Mouse (Mus musculus) myocyte (in vitro differentiated cells): ENCODE measurements around the gene Oxgr1. TPM values are rescaled to one million over a fixed set of nuclear protein-coding genes. Genes with fewer than 3 reads are reported as not detected.

ENCODE experiments used
- H3K27me3 ChIP-seq: one replicate; pipeline ENCODE4 v1.6.1; 2011; ENCODE audit not compliant: control insufficient read depth, insufficient read depth, insufficient read length
- H3K36me3 ChIP-seq: one replicate; pipeline ENCODE4 v1.6.1; 2011; ENCODE audit not compliant: control insufficient read depth, insufficient read depth
- H3K4me2 ChIP-seq: one replicate; pipeline ENCODE4 v1.6.1; 2011; ENCODE audit warnings: low read depth, control low read depth
- H3K4me3 ChIP-seq: one replicate; pipeline ENCODE4 v1.5.1; 2011; ENCODE audit warnings: mild to moderate bottlenecking, control low read depth, moderate library complexity
- H3K79me2 ChIP-seq: one replicate; pipeline ENCODE4 v1.6.1; 2011; ENCODE audit not compliant: control insufficient read depth, insufficient read depth
- H3ac ChIP-seq: one replicate; pipeline ENCODE4 v1.6.1; 2011; ENCODE audit not compliant: control insufficient read depth, insufficient read length
- CEBPB ChIP-seq: IDR thresholded peaks from 2 replicates; pipeline ENCODE4 v1.6.1; 2011; ENCODE audit warnings: mild to moderate bottlenecking, moderate library complexity; ENCODE audit not compliant: poor library complexity, insufficient read depth, severe bottlenecking
- E2F4 ChIP-seq: IDR thresholded peaks from one replicate; pipeline ENCODE4 v1.6.1; 2011; ENCODE audit warnings: mild to moderate bottlenecking, control low read depth, moderate library complexity; ENCODE audit not compliant: insufficient read depth
- MAX ChIP-seq: IDR thresholded peaks from one replicate; pipeline ENCODE4 v1.6.1; 2011; ENCODE audit warnings: low read depth, mild to moderate bottlenecking, control low read depth
- MYOD1 ChIP-seq, 3 experiments: IDR thresholded peaks; one replicate each; pipeline ENCODE4 v1.6.1; 2011; ENCODE audit warnings: control low read depth in 2 of 3, low read depth in 2 of 3, mild to moderate bottlenecking in 2 of 3, moderate library complexity in 1 of 3; ENCODE audit not compliant: insufficient read length in 2 of 3, control insufficient read depth in 1 of 3
- MYOG ChIP-seq, 3 experiments: IDR thresholded peaks; one replicate each; pipeline ENCODE4 v1.6.1; 2011; ENCODE audit warnings: control low read depth in 2 of 3, low read depth in 2 of 3, mild to moderate bottlenecking in 2 of 3; ENCODE audit not compliant: insufficient read length in 2 of 3, control insufficient read depth in 1 of 3, insufficient read depth in 1 of 3
- POLR2A ChIP-seq: IDR thresholded peaks from one replicate; pipeline ENCODE4 v1.6.1; 2011; ENCODE audit warnings: low read depth, mild to moderate bottlenecking, control low read depth, moderate library complexity; ENCODE audit not compliant: insufficient read length
- POLR2AphosphoS2 ChIP-seq: IDR thresholded peaks from one replicate; pipeline ENCODE4 v1.6.1; 2011; ENCODE audit warnings: low read depth, control low read depth; ENCODE audit not compliant: insufficient read length
- REST ChIP-seq: IDR thresholded peaks from one replicate; pipeline ENCODE4 v1.6.1; 2011; ENCODE audit warnings: mild to moderate bottlenecking, control low read depth, moderate library complexity; ENCODE audit not compliant: insufficient read depth, insufficient read length
- SRF ChIP-seq: IDR thresholded peaks from one replicate; pipeline ENCODE4 v1.6.1; 2011; ENCODE audit warnings: low read depth; ENCODE audit not compliant: control insufficient read depth, insufficient read length
- TCF12 ChIP-seq: IDR thresholded peaks from one replicate; pipeline ENCODE4 v1.6.1; 2011; ENCODE audit warnings: mild to moderate bottlenecking, control low read depth; ENCODE audit not compliant: poor library complexity, insufficient read depth, severe bottlenecking
- TCF3 ChIP-seq: IDR thresholded peaks from one replicate; pipeline ENCODE4 v1.6.1; 2011; ENCODE audit warnings: low read depth, control low read depth; ENCODE audit not compliant: insufficient read length
- USF1 ChIP-seq: IDR thresholded peaks from one replicate; pipeline ENCODE4 v1.6.1; 2011; ENCODE audit warnings: low read depth, mild to moderate bottlenecking, control low read depth, moderate library complexity
- polyA plus RNA-seq: library from polyadenylated mRNA; unstranded; fragments of >200 nt; fragmentation: generic; extraction: Trizol; gene quantifications from one replicate; pipeline ENCODE4 v1.2.1, GENCODE M21; 2012; ENCODE audit warnings: missing spikeins

Oxgr1 gene
- polyA plus RNA-seq, 1 experiment, result not detected

GRCm38 (mm10) chr14:120003661-120004060 lies 38.6 kb downstream of the Oxgr1 start:
- no peaks in the 10 kb centered on the region for H3K36me3 ChIP-seq
- no peak overlapping the region for H3K4me2 ChIP-seq
- TF ChIP-seq REST, result no peak
- TF ChIP-seq CEBPB, result no peak
- TF ChIP-seq MYOD1 (IDR thresholded peaks at IDR 0.05; ENCODE audit: control insufficient read depth in 1 of 3, insufficient read length in 2 of 3, low read depth in 2 of 3), result no peak
- no peak for TF ChIP-seq TCF3
- TF ChIP-seq MYOG (IDR thresholded peaks at IDR 0.05; ENCODE audit: control insufficient read depth in 1 of 3, insufficient read depth in 1 of 3, insufficient read length in 2 of 3, low read depth in 2 of 3), result no peak
- TF ChIP-seq USF1, result no peak
- TF ChIP-seq TCF12, result no peak
- H3K27me3 ChIP-seq, result no peaks in the 10 kb centered on the region
- no peak overlapping the region for H3ac ChIP-seq
- no peaks in the 10 kb centered on the region for H3K79me2 ChIP-seq
- no peak overlapping the region for H3K4me3 ChIP-seq

- Histone ChIP-seq H3K27me3 (no peaks in the 10 kb centered on the region), H3K4me3 (no peak overlapping the region), H3K4me2 (no peak overlapping the region), H3K36me3 (no peaks in the 10 kb centered on the region), H3ac (no peak overlapping the region), H3K79me2 (no peaks in the 10 kb centered on the region)
- no peak for TF ChIP-seq USF1
- TF ChIP-seq E2F4, result no peak
- TF ChIP-seq CEBPB, result no peak
- no peak for TF ChIP-seq REST
- TF ChIP-seq SRF, result no peak
- no peak for TF ChIP-seq TCF12
- TF ChIP-seq POLR2A, result no peak
- no peak for TF ChIP-seq MYOD1 (IDR thresholded peaks at IDR 0.05; ENCODE audit: control insufficient read depth in 1 of 3, insufficient read length in 2 of 3, low read depth in 2 of 3)
- TF ChIP-seq TCF3, result no peak
- TF ChIP-seq POLR2AphosphoS2, result no peak
These were observed 39.6 kb downstream of the Oxgr1 start for GRCm38 (mm10) chr14:120002673-120003072.

- H3K27me3 ChIP-seq, result no peaks in the 10 kb centered on the region
- H3ac ChIP-seq, result no peak overlapping the region
- no peak overlapping the region for H3K4me3 ChIP-seq
- H3K79me2 ChIP-seq, result no peaks in the 10 kb centered on the region
- H3K4me2 ChIP-seq, result no peak overlapping the region
- H3K36me3 ChIP-seq, result no peaks in the 10 kb centered on the region
- no peak for TF ChIP-seq POLR2AphosphoS2
- no peak for TF ChIP-seq MAX
- no peak for TF ChIP-seq E2F4
- TF ChIP-seq USF1, result no peak
- no peak for TF ChIP-seq MYOD1 (IDR thresholded peaks at IDR 0.05; ENCODE audit: control insufficient read depth in 1 of 3, insufficient read length in 2 of 3, low read depth in 2 of 3)
- TF ChIP-seq TCF3, result no peak
These were observed 52.6 kb downstream of the Oxgr1 start for GRCm38 (mm10) chr14:119989651-119990050.

- Histone ChIP-seq H3K79me2 (no peaks in the 10 kb centered on the region), H3ac (no peak overlapping the region), H3K27me3 (no peaks in the 10 kb centered on the region), H3K4me2 (no peak overlapping the region), H3K36me3 (no peaks in the 10 kb centered on the region), H3K4me3 (no peak overlapping the region)
- TF ChIP-seq MYOD1 (IDR thresholded peaks at IDR 0.05; ENCODE audit: control insufficient read depth in 1 of 3, insufficient read length in 2 of 3, low read depth in 2 of 3), result no peak
- no peak for TF ChIP-seq POLR2A
- no peak for TF ChIP-seq MAX
- TF ChIP-seq POLR2AphosphoS2, result no peak
- no peak for TF ChIP-seq SRF
- no peak for TF ChIP-seq TCF3
- no peak for TF ChIP-seq MYOG (IDR thresholded peaks at IDR 0.05; ENCODE audit: control insufficient read depth in 1 of 3, insufficient read depth in 1 of 3, insufficient read length in 2 of 3, low read depth in 2 of 3)
- TF ChIP-seq CEBPB, result no peak
- no peak for TF ChIP-seq E2F4
- no peak for TF ChIP-seq USF1
- no peak for TF ChIP-seq REST
- TF ChIP-seq TCF12, result no peak
These were observed 53.1 kb downstream of the Oxgr1 start for GRCm38 (mm10) chr14:119988937-119989645.

- no peak overlapping the region for H3K4me2 ChIP-seq
- no peaks in the 10 kb centered on the region for H3K79me2 ChIP-seq
- H3K36me3 ChIP-seq, result no peaks in the 10 kb centered on the region
- no peak for TF ChIP-seq USF1
- no peaks in the 10 kb centered on the region for H3K27me3 ChIP-seq
- H3K4me3 ChIP-seq, result no peak overlapping the region
- H3ac ChIP-seq, result no peak overlapping the region
These were observed 55.0 kb downstream of the Oxgr1 start for GRCm38 (mm10) chr14:119987257-119987656.
